Mouse (Mus musculus): Measurements from ENCODE around the gene Siae. TPM values are rescaled to one million over a fixed set of nuclear protein-coding genes. Genes with fewer than 3 reads are reported as not detected.
A peak's percentile ranks its signal among the peaks of the same experiment; 100 is the strongest.

Siae gene
- total RNA-seq, 2 experiments from 2014 or later: 10.9 to 12.0 TPM

- DNase-seq (ENCODE audit: low spot score in 2 of 2): no peak
These were observed 14.6 kb upstream of the Siae start for GRCm38 (mm10) chr9:37540701-37541575.

DNA sequence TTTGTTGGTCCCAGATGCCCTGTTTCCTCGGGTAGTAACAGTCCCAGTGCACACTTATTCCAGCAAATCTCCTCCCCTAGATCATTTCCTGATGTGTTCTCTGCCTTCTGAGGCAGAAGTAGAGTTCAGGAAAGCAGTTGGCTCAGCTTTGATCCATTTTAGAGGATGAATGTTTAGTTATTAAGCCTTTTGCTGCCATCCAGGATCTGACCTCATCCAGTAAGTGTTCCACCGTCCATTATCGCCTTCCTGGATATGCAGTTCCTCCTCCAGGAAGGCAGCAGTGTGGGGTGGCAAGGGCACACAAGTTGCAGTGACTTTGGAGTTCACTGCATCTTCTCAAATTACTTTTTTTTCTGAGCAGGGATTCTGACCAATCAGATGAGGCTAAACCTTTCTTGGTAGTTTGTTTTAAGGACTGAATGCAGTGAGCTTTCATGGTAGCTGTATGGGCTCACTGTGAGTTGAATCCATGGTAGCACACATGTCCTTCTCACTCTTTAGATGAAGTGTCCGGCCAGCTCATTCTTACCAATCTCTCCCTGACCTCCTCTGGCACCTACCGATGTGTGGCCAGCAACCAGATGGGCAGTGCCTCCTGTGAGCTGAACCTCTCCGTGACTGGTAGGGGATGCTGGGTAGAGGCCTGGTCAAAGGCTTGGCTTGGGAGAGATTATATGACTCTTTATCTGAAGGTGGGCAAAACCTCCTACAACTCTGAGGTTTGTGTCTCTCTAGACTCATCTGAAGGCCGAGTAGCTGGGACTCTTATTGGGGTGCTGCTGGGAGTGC lies 13.5 kb upstream of the Siae start:
- DNase-seq (ENCODE audit: low spot score in 2 of 2): no peak

- DNase-seq (ENCODE audit: low spot score in 2 of 2): no peak
These were observed 11.5 kb upstream of the Siae start for GRCm38 (mm10) chr9:37543869-37544440.

- peak; percentile 77 to 84 for DNase-seq (ENCODE audit: low spot score in 2 of 2)
These were observed 10.9 kb upstream of the Siae start for GRCm38 (mm10) chr9:37544447-37545165.

- DNase-seq (ENCODE audit: low spot score in 2 of 2): no peak
These were observed 10.3 kb upstream of the Siae start for GRCm38 (mm10) chr9:37545166-37545610.

- DNase-seq (ENCODE audit: low spot score in 2 of 2): no peak
These were observed 9.5 kb upstream of the Siae start for GRCm38 (mm10) chr9:37545847-37546452.

- DNase-seq (ENCODE audit: low spot score in 2 of 2): no peak
These were observed 8.6 kb upstream of the Siae start for GRCm38 (mm10) chr9:37546889-37547288.

DNA sequence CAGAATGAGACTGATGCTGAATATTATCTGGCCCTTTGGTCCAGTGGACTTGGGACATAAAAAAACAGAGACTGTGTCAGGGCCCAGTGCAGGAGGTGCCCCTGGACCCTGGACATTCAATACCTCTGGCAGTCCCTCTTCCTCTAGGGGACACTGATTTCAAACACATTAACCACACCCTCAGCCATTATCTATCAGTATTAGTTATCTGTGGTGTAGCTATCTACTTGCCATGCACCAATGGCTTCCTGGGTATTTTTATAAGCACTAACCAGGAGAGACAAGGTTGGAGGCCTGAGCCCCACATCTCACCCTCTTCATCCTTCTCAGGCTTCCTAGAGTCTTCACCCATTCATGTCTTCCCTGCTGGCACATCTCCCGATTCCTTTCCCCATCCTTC lies 5.1 kb upstream of the Siae start:
- DNase-seq (ENCODE audit: low spot score in 2 of 2): no peak

GRCm38 (mm10) chr9:37551751-37552531 lies 3.6 kb upstream of the Siae start:
- DNase-seq (ENCODE audit: low spot score in 2 of 2): no peak

GRCm38 (mm10) chr9:37552536-37553293 lies 2.8 kb upstream of the Siae start, which contains the start of gene Nrgn:
Nrgn (minus strand) TSS chr9:37552904.
- peak; percentile 77 to 83 for DNase-seq (ENCODE audit: low spot score in 2 of 2)

DNA sequence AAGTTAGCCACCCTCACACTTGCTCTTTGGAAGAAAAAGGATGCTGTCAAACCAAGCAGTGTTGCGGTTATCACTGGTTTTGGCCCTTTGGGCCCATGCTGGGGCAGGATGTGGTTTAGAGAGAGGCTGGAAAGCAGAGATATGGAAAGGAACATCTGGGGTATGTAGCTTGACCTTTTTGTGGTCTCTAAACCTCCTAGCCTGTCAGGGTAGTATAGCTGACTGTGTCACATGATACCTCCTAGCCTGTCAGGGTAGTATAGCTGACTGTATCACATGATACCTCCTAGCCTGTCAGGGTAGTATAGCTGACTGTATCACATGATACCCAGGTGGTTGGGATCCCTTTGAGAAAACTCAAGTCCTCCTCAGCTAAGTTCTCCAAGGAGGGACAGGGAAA lies 1.2 kb upstream of the Siae start:
- DNase-seq (ENCODE audit: low spot score in 2 of 2): no peak

GRCm38 (mm10) chr9:37556366-37556765 lies 868 bp downstream of the Siae start:
- no peak for DNase-seq (ENCODE audit: low spot score in 2 of 2)

DNA sequence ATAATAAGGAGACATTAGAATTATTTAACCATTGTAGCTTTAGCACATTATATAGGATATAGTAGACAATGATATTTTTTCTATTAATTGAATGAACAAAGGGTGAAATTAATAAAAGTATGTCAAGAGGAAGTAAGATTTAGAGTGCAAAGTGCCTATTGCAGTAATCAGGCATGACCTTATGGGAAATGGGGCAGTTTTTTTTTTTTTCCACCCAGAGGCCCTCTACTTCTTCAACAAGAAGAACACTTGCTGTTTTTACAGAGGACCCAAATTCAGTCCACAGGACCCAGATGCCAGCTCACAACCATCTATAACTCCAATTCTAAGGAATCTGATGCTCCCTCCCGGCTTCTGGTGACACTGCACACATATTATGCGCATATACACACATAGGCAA lies 5.1 kb downstream of the Siae start:
- no peak for DNase-seq (ENCODE audit: low spot score in 2 of 2)

GRCm38 (mm10) chr9:37563805-37564204 lies 8.3 kb downstream of the Siae start:
- no peak for DNase-seq (ENCODE audit: low spot score in 2 of 2)

GRCm38 (mm10) chr9:37567019-37567418 lies 11.5 kb downstream of the Siae start:
- no peak for DNase-seq (ENCODE audit: low spot score in 2 of 2)

DNA sequence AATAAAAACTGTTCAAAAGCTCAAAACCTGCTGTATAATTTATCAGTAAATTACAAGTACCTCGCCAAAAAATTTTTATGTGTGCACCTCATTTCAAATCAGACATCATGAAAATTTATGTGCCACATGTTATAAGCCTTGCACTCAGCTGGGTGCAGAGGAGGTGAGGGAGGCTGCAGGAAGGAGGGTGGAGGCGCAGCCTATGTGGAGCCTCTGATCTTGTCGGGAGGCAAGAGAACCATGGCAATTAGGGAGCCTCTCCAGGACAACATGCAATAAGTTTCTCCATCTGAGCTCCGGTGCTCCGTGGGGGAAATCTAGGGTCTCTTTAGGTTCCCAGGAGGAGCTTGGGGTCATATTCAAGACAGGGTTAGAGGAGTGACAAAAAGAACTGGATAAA lies 12.0 kb downstream of the Siae start:
- no peak for DNase-seq (ENCODE audit: low spot score in 2 of 2)

- DNase-seq (ENCODE audit: low spot score in 2 of 2): peak; percentile 34 to 55
These were observed 12.6 kb downstream of the Siae start for GRCm38 (mm10) chr9:37567892-37568604.

- no peak for DNase-seq (ENCODE audit: low spot score in 2 of 2)
These were observed 13.2 kb downstream of the Siae start for GRCm38 (mm10) chr9:37568605-37569214.
